Mouse (Mus musculus) duodenum, adult 2 months (tissue): ENCODE data around the gene Oxtr. TPM values are rescaled to one million over a fixed set of nuclear protein-coding genes. Genes with fewer than 3 reads are reported as not detected.

Experiments used
- polyA plus RNA-seq: library from polyadenylated mRNA; depleted of rRNA; stranded (reverse); fragments of >200 nt; gene quantifications from 2 replicates; pipeline ENCODE4 v1.2.3, GENCODE M21; 2012; ENCODE audit warnings: low replicate concordance; rRNA removed

Oxtr gene
- 0.19 and 0.50 TPM in 2 replicates for polyA plus RNA-seq

DNA sequence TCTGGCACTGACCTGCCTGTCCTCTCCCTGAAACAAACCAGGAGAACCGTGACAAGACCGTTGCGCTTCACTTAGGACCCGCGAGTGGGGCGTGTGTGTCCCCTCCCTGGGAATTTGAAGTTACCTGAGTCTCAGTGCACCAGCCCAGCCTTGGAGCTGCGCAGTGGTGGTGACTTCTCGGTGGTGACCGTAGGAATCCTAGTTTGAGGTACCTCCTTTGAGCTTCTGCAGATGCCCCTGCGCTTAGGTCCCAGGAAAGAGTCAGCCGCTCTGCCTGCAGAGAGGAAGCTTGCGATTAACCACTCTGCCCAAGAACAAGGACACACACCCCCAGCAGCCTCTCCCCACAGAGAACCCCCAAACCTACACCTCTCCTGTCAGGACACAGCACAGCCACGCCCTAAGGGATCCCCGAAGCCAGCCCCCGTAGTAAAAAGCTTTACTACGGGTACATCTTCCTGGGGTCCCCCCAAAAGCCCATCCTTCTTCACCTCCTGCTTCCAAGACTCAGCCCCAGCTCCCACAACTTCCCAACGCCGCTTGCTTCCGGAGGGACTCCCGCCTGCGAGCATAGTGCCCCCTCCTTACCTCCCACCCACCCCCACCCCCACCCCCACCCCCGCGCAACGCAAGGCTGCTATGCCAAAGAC, at the start of gene Oxtr:
TSS of gene Oxtr (minus strand) at position 34 of the 650 bp plus-strand sequence.

DNA sequence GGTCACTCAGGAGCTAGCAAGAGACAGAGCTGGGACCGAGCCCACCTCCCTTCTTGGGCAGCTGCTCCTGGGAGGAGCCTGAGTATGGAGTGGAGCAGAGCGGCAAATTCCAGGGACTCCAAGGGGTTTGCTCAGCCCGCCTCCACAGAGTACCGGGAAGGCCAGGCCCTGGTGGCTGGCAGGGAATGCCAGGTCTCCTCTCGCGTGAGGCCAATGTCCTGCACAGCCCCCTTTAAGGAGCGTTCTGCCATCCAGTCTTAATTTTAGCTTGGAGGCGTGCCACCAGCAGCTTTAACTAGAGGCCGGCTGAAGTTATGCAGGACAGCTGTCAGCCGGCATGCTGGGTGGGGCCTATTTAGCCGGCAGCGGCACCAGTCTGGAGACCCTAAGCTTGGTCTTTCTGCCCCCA, 30.4 kb downstream of the Oxtr start, which contains the start of gene Cav3:
TSS of gene Cav3 (plus strand) at position 165 of the 409 bp plus-strand sequence.

Other genes with a start within 250 kb of the Oxtr start
- 8.1 and 9.3 TPM in 2 replicates for gene Lmcd1, start 216.2 kb downstream of the Oxtr start, polyA plus RNA-seq
- 2.7 and 3.6 TPM in 2 replicates for gene Ssu2, start 101.9 kb downstream of the Oxtr start, polyA plus RNA-seq
- gene Cav3, start 30.4 kb downstream of the Oxtr start, polyA plus RNA-seq = 2.1 and 4.0 TPM in 2 replicates
- gene Rad18, start 206.7 kb upstream of the Oxtr start, polyA plus RNA-seq = 0.40 and 0.43 TPM in 2 replicates